Mouse (Mus musculus): Measurements from ENCODE around the gene Duoxa1. TPM values are rescaled to one million over a fixed set of nuclear protein-coding genes. Genes with fewer than 3 reads are reported as not detected.
"Not testable (repeated sequence)": the region's sequence is repeated elsewhere in the genome, so short reads cannot be mapped to it uniquely, and the experiment has no call there.

The Duoxa1 gene
- total RNA-seq, 2 experiments from 2014 or later = 0.95 to 1.1 TPM

GRCm38 (mm10) chr2:122330317-122330716, 16.8 kb upstream of the Duoxa1 start:
- not testable (repeated sequence) for DNase-seq

DNA sequence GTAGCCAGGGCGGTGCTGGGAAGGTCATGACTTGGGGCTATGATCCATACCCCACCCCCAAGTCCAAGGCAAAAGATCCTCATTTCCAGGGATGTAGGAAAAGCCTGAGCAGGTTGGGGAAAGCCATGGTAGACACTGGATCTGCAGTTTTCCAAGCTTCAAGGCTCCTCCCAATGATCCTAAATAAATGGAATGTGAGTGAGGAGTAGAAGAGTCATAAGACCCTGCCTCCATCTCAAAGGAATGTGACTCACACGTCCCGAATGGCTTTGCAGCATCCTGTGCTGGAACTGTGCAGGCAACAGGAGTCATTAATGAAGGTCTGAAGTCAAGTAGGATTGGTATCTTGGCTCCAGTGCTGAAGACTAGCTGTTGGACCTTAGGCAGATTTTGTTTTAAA, 14.5 kb upstream of the Duoxa1 start:
- DNase-seq = no peak

DNA sequence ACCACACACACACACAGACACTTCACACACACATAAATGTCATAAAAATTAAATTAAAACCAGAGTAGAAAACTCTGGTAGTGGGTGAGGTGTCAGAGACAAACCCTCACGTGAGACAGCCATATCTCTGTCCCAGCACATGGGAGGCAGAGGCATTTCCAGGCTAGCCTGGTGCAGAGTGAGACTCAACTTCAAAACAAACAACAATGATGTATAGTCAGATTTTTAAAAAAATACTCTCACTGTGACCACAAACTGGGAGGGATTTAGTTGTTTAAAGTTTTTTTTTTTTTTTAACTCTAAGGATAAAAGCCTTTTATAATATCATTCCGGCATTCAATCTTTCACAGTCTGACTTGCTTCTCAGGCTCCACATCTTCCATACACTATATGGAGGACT, 11.8 kb upstream of the Duoxa1 start:
- DNase-seq = no peak

DNA sequence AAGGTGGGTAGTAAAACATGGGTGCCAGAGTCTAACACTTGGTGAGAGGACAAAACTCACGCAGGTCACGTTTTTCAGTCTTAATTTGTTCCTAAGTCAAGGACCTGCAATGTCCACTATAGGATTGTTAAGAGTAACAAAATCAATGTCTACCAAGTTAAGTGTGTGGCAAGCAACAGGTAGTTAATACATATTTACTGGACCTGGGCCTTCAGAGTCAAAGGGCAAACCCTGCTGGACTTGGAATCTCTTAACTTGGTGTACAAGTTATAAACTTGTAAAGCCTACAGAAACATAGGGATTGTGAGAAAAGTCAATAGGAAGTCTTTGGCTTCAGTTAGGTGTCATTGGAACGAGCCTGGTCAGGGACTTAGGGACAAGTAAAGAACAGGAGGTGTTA, 11.1 kb upstream of the Duoxa1 start:
- no peak for DNase-seq

GRCm38 (mm10) chr2:122323960-122324359, 10.4 kb upstream of the Duoxa1 start:
- no peak for DNase-seq

- DNase-seq = peak; percentile 29
These were observed 3.9 kb upstream of the Duoxa1 start for GRCm38 (mm10) chr2:122317384-122317783.

GRCm38 (mm10) chr2:122315372-122315771, 1.8 kb upstream of the Duoxa1 start, which contains the start of gene Duox1:
Gene Duox1, plus strand, starts transcription at chr2:122315672.
- no peak for DNase-seq

DNA sequence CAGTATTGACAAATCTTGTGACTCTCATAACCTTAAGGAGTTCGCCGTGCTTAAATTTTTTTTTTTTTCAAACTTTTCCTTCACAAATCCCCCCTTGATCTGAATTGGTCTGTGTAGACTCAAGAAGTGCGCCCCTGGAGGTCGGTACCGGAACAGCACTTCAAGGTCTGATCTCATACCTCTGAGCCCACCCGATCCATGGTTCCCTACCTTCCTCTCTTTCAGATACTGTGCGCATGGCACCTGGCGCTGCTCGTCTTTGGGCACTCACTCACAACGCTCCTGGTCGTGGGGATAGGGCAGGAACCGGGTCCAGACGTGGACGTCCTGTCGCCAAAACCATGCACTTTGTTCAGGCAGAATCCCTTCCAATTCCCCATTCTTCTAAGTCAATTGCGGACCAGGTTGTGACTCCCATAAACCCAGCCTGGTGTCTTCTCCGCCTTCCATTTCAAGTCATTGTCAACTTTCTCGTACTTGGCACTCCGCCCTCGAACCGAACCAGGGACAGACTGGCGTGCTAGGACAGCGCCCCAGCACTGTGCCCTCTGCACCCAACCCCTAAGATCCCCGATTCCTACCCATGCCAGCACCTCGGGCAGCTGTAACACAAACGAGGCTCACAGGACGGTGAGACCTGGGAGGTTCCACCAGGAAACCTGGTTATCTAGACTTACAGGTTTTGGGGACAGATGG, 660 bp downstream of the Duoxa1 start:
- DNase-seq = no peak

DNA sequence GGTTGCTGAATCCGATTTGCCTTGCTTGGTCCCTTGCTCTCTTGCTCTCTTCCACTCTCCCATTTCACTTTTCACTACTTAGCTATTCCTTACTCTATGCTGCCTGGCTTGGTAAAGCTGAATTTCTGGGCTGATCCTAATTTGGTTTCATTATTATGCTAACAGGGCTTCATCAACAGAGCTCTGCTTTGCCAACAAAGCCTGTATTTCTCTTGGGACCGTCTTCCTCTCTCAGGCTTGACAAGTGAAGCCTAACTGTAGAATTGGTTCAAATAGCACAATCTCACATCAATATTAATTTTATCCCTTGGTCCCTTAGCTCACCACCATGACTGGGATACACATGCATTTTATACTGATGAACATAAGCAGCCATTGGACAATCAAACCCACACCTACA, 2.0 kb downstream of the Duoxa1 start:
- no peak for DNase-seq

- no peak for DNase-seq
These were observed 3.9 kb downstream of the Duoxa1 start for GRCm38 (mm10) chr2:122309647-122310046.

- no peak for DNase-seq
These were observed 7.3 kb downstream of the Duoxa1 start for GRCm38 (mm10) chr2:122306184-122306583.

- DNase-seq = no peak
These were observed 8.2 kb downstream of the Duoxa1 start for GRCm38 (mm10) chr2:122305097-122305892.

GRCm38 (mm10) chr2:122304544-122304943, 9.0 kb downstream of the Duoxa1 start:
- DNase-seq = no peak

DNA sequence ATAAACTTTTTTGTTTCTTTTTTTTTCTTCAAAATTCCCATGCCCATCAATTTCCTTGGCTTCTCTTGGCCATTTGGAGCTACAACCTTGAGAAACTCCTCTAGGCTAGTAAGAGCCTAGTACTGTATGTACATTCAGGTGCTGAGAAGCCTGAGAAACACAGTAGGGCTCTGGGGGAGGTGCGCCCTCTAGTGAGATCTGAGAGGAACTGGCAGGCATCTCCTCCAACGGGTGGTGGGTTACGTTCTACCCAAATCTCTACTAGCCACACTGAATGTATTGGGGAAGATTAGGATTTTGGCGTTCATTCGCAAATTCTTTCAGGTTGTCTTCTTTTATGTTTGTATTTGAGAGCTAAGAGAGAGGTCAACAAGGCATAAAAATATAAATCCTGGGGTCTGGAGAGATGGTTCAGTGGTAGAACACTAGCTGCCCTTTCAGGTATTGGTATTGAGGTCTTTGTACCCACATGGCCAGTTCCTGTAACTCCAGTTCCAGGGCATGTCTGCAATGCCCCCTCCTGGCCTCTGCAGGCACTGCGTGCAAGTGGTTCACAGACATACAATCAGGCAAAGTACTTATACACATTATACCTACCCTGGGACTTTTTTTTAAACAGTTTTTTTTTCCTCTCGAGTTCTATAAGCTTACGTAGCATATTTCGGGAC, 10.8 kb downstream of the Duoxa1 start:
- DNase-seq = no peak

- no peak for DNase-seq
These were observed 11.5 kb downstream of the Duoxa1 start for GRCm38 (mm10) chr2:122301921-122302573.

GRCm38 (mm10) chr2:122301081-122301920, 12.2 kb downstream of the Duoxa1 start:
- no peak for DNase-seq

DNA sequence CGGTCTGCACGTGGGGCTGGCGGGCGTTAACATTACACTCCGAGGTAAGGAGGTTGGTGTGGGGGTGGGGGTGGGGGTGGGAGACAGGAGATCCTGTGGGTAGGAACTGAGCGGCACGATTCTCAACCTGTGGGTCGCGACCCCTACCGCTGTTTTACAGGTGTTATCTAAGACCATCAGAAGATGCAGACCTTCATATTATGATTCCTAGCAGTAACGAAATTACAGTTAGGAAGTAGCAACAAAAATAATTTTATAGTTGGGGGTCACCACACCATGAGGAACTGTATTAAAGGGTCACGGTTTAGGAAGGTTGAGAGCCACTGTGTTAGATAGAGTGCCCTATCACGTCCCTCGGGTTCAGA, 12.9 kb downstream of the Duoxa1 start:
- no peak for DNase-seq

DNA sequence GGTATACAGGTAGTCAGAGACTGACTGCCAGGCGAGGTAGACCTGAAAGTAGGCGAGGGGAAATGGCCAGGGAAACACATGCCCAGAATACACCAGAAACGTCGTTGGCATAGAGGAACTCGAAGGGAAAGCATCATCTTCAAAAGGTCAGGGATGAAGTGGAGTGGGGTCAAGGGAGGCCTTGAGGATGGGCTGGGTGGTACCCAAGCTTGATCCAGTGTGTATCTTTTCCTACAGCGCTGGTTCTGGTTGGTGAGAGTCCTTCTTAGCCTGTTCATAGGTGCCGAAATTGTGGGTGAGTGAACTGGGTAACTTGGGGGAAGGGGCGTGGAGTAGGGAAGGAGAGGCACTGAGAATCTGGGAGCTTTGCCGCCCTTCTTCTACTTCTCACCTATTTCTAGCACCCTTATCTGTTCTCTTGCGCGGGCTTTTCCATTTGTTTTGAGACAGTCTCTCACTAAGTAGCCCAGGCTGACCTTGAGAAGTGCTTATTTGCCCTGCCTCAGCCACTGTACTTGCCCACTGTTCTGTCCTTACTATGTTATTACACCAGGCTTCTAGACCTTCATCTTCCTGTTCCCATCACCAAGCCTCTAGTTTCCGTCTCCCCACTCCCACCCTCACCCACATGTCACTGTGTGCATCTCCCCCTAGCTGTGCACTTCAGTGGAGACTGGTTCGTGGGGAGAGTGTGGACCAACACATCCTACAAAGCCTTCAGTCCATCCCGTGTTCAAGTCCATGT, 13.4 kb downstream of the Duoxa1 start:
- no peak for DNase-seq

DNA sequence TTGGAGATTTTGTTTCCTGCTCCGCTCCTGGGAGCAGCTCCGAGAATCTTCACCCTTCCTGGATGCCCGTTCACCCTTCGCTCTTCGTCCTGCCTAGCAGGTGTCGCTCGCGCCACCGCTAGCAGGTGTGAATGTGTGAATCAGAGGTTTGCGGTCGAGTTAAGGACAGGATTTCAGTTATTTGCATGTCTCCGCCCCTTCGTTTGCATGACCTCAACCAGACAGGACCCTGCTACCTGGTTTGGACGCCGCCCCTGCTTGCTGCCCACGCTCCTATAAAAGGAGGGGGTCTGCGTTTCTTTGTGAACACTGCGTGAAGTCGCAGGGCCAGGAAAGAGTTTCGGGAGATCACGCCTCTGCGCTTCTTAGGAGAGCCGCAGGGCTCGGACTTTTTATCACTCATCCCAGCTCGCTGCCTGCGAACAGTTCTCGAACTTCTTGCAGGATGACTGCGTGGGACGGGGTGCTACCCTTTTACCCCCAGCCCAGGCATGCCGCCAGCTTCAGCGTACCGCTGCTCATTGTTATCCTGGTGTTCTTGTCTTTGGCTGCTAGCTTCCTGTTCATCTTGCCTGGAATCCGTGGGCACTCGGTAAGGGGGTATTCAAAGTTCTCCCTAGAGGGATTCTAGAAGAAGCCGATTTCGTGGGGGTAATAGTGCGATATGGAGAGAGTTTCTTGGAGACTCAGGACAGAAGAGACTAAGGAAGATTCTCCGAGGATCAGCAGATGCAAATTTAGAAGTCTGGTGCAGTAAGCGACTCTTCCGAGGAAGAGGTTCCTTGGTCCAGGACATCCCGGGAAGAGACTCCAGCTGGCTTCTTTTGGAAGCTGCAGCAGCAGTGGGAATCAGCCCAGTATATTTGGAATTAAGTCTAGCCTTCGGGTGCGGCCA, 14.7 kb downstream of the Duoxa1 start, which contains the start of gene Duoxa2:
Duoxa2 (plus strand) TSS at position 305 of the 895 bp plus-strand sequence.
- no peak for DNase-seq

DNA sequence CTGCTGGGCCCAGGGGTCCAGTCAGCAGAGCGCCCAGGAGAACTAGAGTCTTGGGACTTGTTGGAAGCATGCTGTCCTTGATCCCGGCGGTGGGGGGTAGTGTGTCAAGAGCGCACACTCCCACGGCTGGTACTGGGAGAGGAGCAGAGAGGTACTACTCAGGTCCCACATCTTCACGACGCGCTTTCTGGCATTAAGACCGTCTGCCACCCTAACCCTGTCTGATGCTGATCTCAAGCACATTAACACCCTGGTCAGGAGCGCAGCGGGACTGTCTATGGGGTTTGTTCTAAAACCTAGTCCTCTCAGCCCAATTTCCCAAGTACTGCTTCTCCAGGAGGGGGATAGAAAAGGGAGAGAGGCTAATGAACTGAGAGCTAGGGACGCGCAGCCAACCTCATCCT, 15.4 kb downstream of the Duoxa1 start, which contains the start of gene Duox2:
Duox2 (minus strand) TSS at position 354 of the 404 bp plus-strand sequence.
- no peak for DNase-seq

Measured in gastrocnemius, postnatal 25 days (tissue).